Comparison of ENCODE assay signal across 9 mouse cellular contexts in the genomic region with DNA sequence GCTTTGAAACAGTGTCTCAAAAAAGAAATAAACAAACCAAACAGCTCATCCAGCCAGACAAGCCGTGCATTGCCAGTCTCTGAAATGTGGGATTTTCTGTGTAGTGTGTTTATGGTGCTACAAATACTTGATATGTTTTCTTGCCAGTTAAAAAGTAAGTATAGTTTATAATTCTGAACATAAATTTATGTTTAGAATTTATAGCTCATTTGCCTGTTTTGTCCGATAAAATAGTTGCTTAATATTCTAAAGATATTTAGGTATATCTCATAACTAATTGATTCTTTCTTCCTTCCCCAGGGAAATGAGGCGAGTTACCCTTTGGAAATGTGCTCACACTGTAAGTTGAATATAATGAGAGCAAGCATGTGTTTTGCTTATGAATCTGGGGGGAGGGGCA. TPM values are rescaled to one million over a fixed set of nuclear protein-coding genes. Genes with fewer than 3 reads are reported as not detected.
DNase-seq lines count a peak whose midpoint lies in the region; ATAC-seq and TF ChIP-seq lines count a peak whose summit lies in the region.
"Had no signal": no experiment of that assay in that cellular context is flagged by ENCODE, and none has a peak within 500 bp of the region (broad histone marks: within the 10 kb centered on the region; RNA-seq: fewer than 3 reads in every experiment).

A gene (plus strand): TSS at position 301 of the 400 bp plus-strand sequence.

- H3K27ac ChIP-seq in hindbrain, embryonic 14.5 days, result no peak within 1 kb of the TSS
- H3K27ac ChIP-seq: liver, embryonic 14.5 days had no signal

- ATAC-seq in common myeloid progenitor, adult 5-6 weeks (replicated peaks; ENCODE audit: low read depth, poor library complexity, severe bottlenecking), result no peak
- ATAC-seq in hindbrain, embryonic 14.5 days (ENCODE audit: low FRiP score), result no peak

- no peak for DNase-seq in layer of hippocampus, adult 8-10 months (ENCODE audit: low spot score in 2 of 2)
- no peak for DNase-seq in layer of hippocampus, postnatal 14 days (ENCODE audit: low spot score in 2 of 2)
- DNase-seq in hindbrain, embryonic 14.5 days (ENCODE audit: low spot score), result no peak
- no peak for DNase-seq in left cerebral cortex, postnatal 4 days
- DNase-seq in right cerebral cortex, adult 2 months (ENCODE audit: low spot score in 2 of 2), result no peak
- DNase-seq in gastrocnemius, postnatal 10 days, result no peak

- no peaks in the 10 kb centered on the region for H3K36me3 ChIP-seq in hindbrain, embryonic 14.5 days (replicated peaks; ENCODE audit: control insufficient read depth, insufficient read depth)
- H3K36me3 ChIP-seq in myocyte (ENCODE audit: control insufficient read depth, insufficient read depth), result no peaks in the 10 kb centered on the region

- H3ac ChIP-seq in myocyte (ENCODE audit: control insufficient read depth, insufficient read length), result no peak within 1 kb of the TSS

- peaks cover 98% of the 10 kb centered on the region for H3K79me2 ChIP-seq in myocyte (ENCODE audit: control insufficient read depth, insufficient read depth)

- H3K4me1 ChIP-seq in hindbrain, embryonic 14.5 days (replicated peaks; ENCODE audit: control insufficient read depth, insufficient read depth, low read length), result 0 out of 2 replicates have a peak, but pooled peaks cover 3% of the 10 kb centered on the region

- no peak within 1 kb of the TSS for H3K4me3 ChIP-seq in hindbrain, embryonic 14.5 days (replicated peaks; ENCODE audit: low read length)
- no peak within 1 kb of the TSS for H3K4me3 ChIP-seq in myocyte

- H3K9me3 ChIP-seq in hindbrain, embryonic 14.5 days (ENCODE audit: control insufficient read depth, low read length), result no peaks in the 10 kb centered on the region

- intact Hi-C loops in left cerebral cortex, postnatal 4 days (cut with DNase I), result no loop called here

- H3K4me2 ChIP-seq in hindbrain, embryonic 14.5 days (replicated peaks), result no peak within 1 kb of the TSS
- H3K4me2 ChIP-seq in myocyte (ENCODE audit: low read depth), result no peak within 1 kb of the TSS

- TF ChIP-seq POLR2A in myocyte (IDR thresholded peaks at IDR 0.05; ENCODE audit: insufficient read length, low read depth), result no peak

- H3K9ac ChIP-seq in hindbrain, embryonic 14.5 days, result no peak within 1 kb of the TSS
- H3K9ac ChIP-seq: liver, embryonic 14.5 days had no signal

- H3K27me3 ChIP-seq in hindbrain, embryonic 14.5 days (ENCODE audit: control insufficient read depth, insufficient read depth, low read length), result no peaks in the 10 kb centered on the region
- no peaks in the 10 kb centered on the region for H3K27me3 ChIP-seq in myocyte (ENCODE audit: control insufficient read depth, insufficient read depth, insufficient read length)

- WGBS in hindbrain, embryonic 14.5 days, result 75% methylated on average over 3 of the region's 3 CpGs

TF ChIP-seq in myocyte, 11 proteins besides CTCF, POLR2A, EP300 and RAD21:
- no peak for TF ChIP-seq SRF (IDR thresholded peaks at IDR 0.05; ENCODE audit: control insufficient read depth, insufficient read length, low read depth)
TF ChIP-seq in myocyte: peak in this region for 0.

RNA-seq across cellular contexts. Expression of the gene that starts here (rescaled TPM):
- total RNA-seq in layer of hippocampus, adult 8-10 months (2022), result 10 to 100 TPM in 3 of 4 experiments, 1 to 10 TPM in 1; 9.1 to 11.3 (median 11.0) TPM
- total RNA-seq in layer of hippocampus, postnatal 14 days (2021), result 1 to 10 TPM; 6.7 to 9.2 TPM
- 34.6 and 43.6 TPM in 2 replicates for total RNA-seq in common myeloid progenitor, adult 5-6 weeks (2017)
- polyA plus RNA-seq in hindbrain, embryonic 14.5 days (2014; fragmentation: Nextera tagmentation; extraction: Ambion mirVana), result 21.0 TPM in 2 replicates
- polyA plus RNA-seq in myocyte (2012; fragmentation: generic; extraction: Trizol), result 10.5 TPM
- total RNA-seq in left cerebral cortex, postnatal 4 days (2021), result 1 to 10 TPM; 7.1 to 7.7 TPM
- total RNA-seq in gastrocnemius, postnatal 10 days (2021), result 1 to 10 TPM; 6.5 to 7.4 TPM
